Mouse (Mus musculus) CH12.LX (cell line): ENCODE measurements at regions not wholly inside any gene's neighbourhood (a gene's known extent, or its start where the extent isn't known, plus 50 kb on each side); places are given as distances from the start of the nearest gene placed in this dataset.

ENCODE experiments used
- DNase-seq: peaks from one replicate; pipeline ENCODE4 v3.0.0-alpha.2; 2013; ENCODE audit errors: extremely low read depth
- H3K27ac ChIP-seq: 2 replicates; pipeline ENCODE4 v1.5.1; 2012; ENCODE audit warnings: low read depth, mild to moderate bottlenecking, control low read depth, moderate library complexity; ENCODE audit not compliant: insufficient read depth
- H3K27me3 ChIP-seq: replicated peaks from 2 replicates; pipeline ENCODE3; 2012; ENCODE audit warnings: inconsistent platforms
- H3K36me3 ChIP-seq, 2 experiments: replicated peaks in 1 of 2; 2 replicates each; pipeline versions ENCODE3 to v1.6.1; 2012; ENCODE audit warnings: inconsistent platforms in 1 of 2, low read length in 1 of 2, mild to moderate bottlenecking in 1 of 2, mixed read lengths in 1 of 2, moderate library complexity in 1 of 2; ENCODE audit not compliant: control insufficient read depth in 1 of 2, insufficient read depth in 1 of 2
- H3K4me1 ChIP-seq, 2 experiments: 2 replicates each; pipeline ENCODE4 v1.6.1; 2012; ENCODE audit warnings: inconsistent platforms in 1 of 2, moderate library complexity in 1 of 2; ENCODE audit not compliant: insufficient read depth in 2 of 2, control insufficient read depth in 1 of 2
- H3K4me2 ChIP-seq: 2 replicates; pipeline ENCODE4 v1.6.1; 2012; ENCODE audit warnings: low read depth, mild to moderate bottlenecking, control low read depth; ENCODE audit not compliant: poor library complexity, insufficient read depth, severe bottlenecking
- H3K4me3 ChIP-seq, 3 experiments: fragments of 150-350 bp in 1 of 3; sonication (generic) in 1 of 3; replicated peaks in 1 of 3; 2 replicates each; pipeline versions ENCODE3 to v1.5.1; 2011 to 2012; ENCODE audit warnings: low read depth in 2 of 3, low read length in 2 of 3, mild to moderate bottlenecking in 2 of 3, moderate library complexity in 2 of 3, control low read depth in 1 of 3, improper control_type of control experiment in 1 of 3, inconsistent platforms in 1 of 3, mixed read lengths in 1 of 3; ENCODE audit not compliant: poor library complexity in 1 of 3
- H3K79me2 ChIP-seq: replicated peaks from 2 replicates; pipeline ENCODE4 v1.6.1; 2012; ENCODE audit warnings: mild to moderate bottlenecking, moderate library complexity; ENCODE audit not compliant: control insufficient read depth, poor library complexity, insufficient read depth, severe bottlenecking; ENCODE audit errors: extremely low read depth
- H3K9ac ChIP-seq: 2 replicates; pipeline ENCODE4 v1.6.1; 2012; ENCODE audit warnings: low read depth, mild to moderate bottlenecking, control low read depth, moderate library complexity; ENCODE audit not compliant: insufficient read depth
- H3K9me3 ChIP-seq: replicated peaks from 2 replicates; pipeline ENCODE3; 2012; ENCODE audit warnings: low read length, inconsistent platforms, mixed read lengths
- BHLHE40 ChIP-seq: IDR thresholded peaks from 2 replicates; pipeline ENCODE4 v1.6.1; 2011; ENCODE audit warnings: mild to moderate bottlenecking, low read depth, low read length, improper control_type of control experiment
- CHD2 ChIP-seq: IDR thresholded peaks from 2 replicates; pipeline ENCODE4 v1.6.1; 2011; ENCODE audit warnings: low read length, improper control_type of control experiment
- CTCF ChIP-seq, 2 experiments: IDR thresholded peaks in 1 of 2; conservative IDR thresholded peaks in 1 of 2; 2 replicates each; pipeline ENCODE4 v1.5.1; 2011 to 2012; ENCODE audit warnings: low read depth in 2 of 2, low read length in 2 of 2, improper control_type of control experiment in 1 of 2, inconsistent platforms in 1 of 2, mild to moderate bottlenecking in 1 of 2, moderate library complexity in 1 of 2
- ELF1 ChIP-seq: IDR thresholded peaks from 2 replicates; pipeline ENCODE4 v1.6.1; 2014; ENCODE audit warnings: low read depth, mild to moderate bottlenecking, inconsistent platforms, low read length, improper control_type of control experiment
- ETS1 ChIP-seq: conservative IDR thresholded peaks from 2 replicates; pipeline ENCODE4 v1.6.1; 2012; ENCODE audit warnings: low read depth, mild to moderate bottlenecking, inconsistent platforms, low read length, improper control_type of control experiment, moderate library complexity
- GABPA ChIP-seq: IDR thresholded peaks from 2 replicates; pipeline ENCODE4 v1.6.1; 2012; ENCODE audit warnings: low read depth, low read length, improper control_type of control experiment, inconsistent platforms; ENCODE audit not compliant: insufficient replicate concordance
- HCFC1 ChIP-seq: IDR thresholded peaks from 2 replicates; pipeline ENCODE4 v1.6.1; 2012; ENCODE audit warnings: low read depth, mild to moderate bottlenecking, inconsistent platforms, low read length, improper control_type of control experiment
- IRF4 ChIP-seq: IDR thresholded peaks from 2 replicates; pipeline ENCODE4 v1.6.1; 2014; ENCODE audit warnings: low read depth, mild to moderate bottlenecking, inconsistent platforms, low read length, improper control_type of control experiment
- MAFK ChIP-seq: IDR thresholded peaks from 2 replicates; pipeline ENCODE4 v1.6.1; 2011; ENCODE audit warnings: low read length, improper control_type of control experiment; ENCODE audit not compliant: insufficient replicate concordance
- MAX ChIP-seq: IDR thresholded peaks from 2 replicates; pipeline ENCODE4 v1.6.1; 2011; ENCODE audit warnings: low read length, improper control_type of control experiment
- MXI1 ChIP-seq: IDR thresholded peaks from 2 replicates; pipeline ENCODE4 v1.6.1; 2011; ENCODE audit warnings: mild to moderate bottlenecking, low read depth, low read length, improper control_type of control experiment
- NELFE ChIP-seq: IDR thresholded peaks from 2 replicates; pipeline ENCODE4 v1.6.1; 2011; ENCODE audit warnings: low read depth, low read length, improper control_type of control experiment
- PAX5 ChIP-seq: IDR thresholded peaks from 2 replicates; pipeline ENCODE4 v1.6.1; 2012; ENCODE audit warnings: low read length, inconsistent platforms, mixed read lengths
- RAD21 ChIP-seq: IDR thresholded peaks from 2 replicates; pipeline ENCODE4 v1.6.1; 2011; ENCODE audit warnings: low read depth, mild to moderate bottlenecking, low read length, improper control_type of control experiment, moderate library complexity
- TBP ChIP-seq: conservative IDR thresholded peaks from 2 replicates; pipeline ENCODE4 v1.6.1; 2011; ENCODE audit warnings: low read depth, low read length, improper control_type of control experiment
- TCF12 ChIP-seq: IDR thresholded peaks from 2 replicates; pipeline ENCODE4 v1.6.1; 2014; ENCODE audit warnings: low read depth, mild to moderate bottlenecking, inconsistent platforms, low read length, improper control_type of control experiment
- UBTF ChIP-seq: IDR thresholded peaks from 2 replicates; pipeline ENCODE4 v1.6.1; 2012; ENCODE audit warnings: low read depth, mild to moderate bottlenecking, inconsistent platforms, low read length, improper control_type of control experiment, moderate library complexity
- USF1 ChIP-seq: IDR thresholded peaks from 2 replicates; pipeline ENCODE4 v1.6.1; 2014; ENCODE audit warnings: low read depth, mild to moderate bottlenecking, inconsistent platforms, low read length, improper control_type of control experiment
- ZKSCAN1 ChIP-seq: IDR thresholded peaks from 2 replicates; pipeline ENCODE4 v1.6.1; 2012; ENCODE audit warnings: low read depth, inconsistent platforms, low read length, improper control_type of control experiment, borderline replicate concordance
- dilution Hi-C: fragments of 300-500 bp; cut with MboI; formaldehyde crosslinking; loops from 2 replicates; pipeline ENCODE4 v1.14.3; 2020; ENCODE audit warnings: low sequenced_read_pairs; ENCODE audit not compliant: extremely low pct_unique_long_range_greater_than_20kb, extremely low pct_ligation_motif_present
- in situ Hi-C: fragments of 300-500 bp; cut with MboI; formaldehyde crosslinking; loops from 3 replicates; pipeline ENCODE4 v1.14.3; 2019; ENCODE audit warnings: low sequenced_read_pairs, low pct_ligation_motif_present, low pct_unique_long_range_greater_than_20kb, mixed read lengths

DNA sequence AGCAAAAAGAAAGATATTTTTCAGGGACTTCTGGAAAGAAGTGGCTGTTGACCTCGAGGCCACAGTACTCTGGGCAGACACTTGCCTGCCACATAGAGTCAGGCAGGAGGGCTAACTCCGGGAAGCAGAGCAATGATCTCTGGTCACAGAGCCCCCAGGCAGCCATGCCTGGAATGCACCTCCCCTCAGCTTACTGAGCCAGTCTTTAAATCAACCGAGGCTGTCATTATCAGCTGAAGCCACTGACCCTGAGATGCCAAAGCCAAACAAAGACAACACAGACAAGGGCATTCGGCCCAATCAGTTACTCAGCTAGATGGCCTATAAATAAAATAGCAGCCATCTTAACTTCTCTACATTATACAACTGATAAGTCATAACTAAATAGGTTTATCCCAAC, 52.2 kb upstream of the Foxo6 start:
- H3K4me3 ChIP-seq: no peak overlapping the region
- H3K79me2 ChIP-seq: no peaks in the 10 kb centered on the region
- H3K9ac ChIP-seq: no peak overlapping the region
- DNase-seq: no peak
- no peaks in the 10 kb centered on the region for H3K9me3 ChIP-seq
- H3K4me2 ChIP-seq: no peak overlapping the region
- peaks cover 5 to 17% of the 10 kb centered on the region in 2 experiments; a peak in 3 of 4 replicates for H3K4me1 ChIP-seq
- no peaks in the 10 kb centered on the region for H3K36me3 ChIP-seq
- in situ Hi-C loops: no loop called here
- peaks cover 34% of the 10 kb centered on the region for H3K27me3 ChIP-seq
- H3K27ac ChIP-seq: no peak overlapping the region
- TF ChIP-seq RAD21 (no peak), TBP (no peak), MAFK (no peak), MXI1 (no peak), GABPA (no peak), CHD2 (no peak), PAX5 (no peak), CTCF (conservative IDR thresholded peaks at IDR 0.05 in 1 of 2, IDR thresholded peaks at IDR 0.05 in 1 of 2; ENCODE audit: low read depth in 2 of 2, low read length in 2 of 2) (no peak)
- dilution Hi-C loops: no loop called here

DNA sequence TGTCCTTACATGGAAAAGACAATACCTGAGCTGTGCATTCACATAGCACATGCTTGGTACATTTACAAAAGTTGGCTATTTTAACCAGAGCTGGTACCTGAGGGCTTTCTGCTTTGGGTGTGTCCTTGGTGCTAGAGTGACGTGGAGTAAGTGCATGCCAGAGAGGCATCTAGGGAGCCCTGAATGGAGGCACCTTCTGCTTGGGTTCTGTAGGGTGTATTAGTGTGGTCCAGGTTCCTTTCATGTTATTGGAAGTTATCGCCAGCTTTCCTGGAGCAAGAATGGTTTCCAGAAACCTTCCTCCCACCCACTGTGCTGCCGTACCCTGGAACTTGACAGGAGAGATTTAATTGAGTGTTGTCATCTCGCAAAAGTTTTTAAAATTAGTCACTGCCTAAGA, 53.5 kb upstream of the Foxo6 start:
- peaks cover 34% of the 10 kb centered on the region for H3K27me3 ChIP-seq
- no peak for TF ChIP-seq ELF1
- no peak for TF ChIP-seq USF1
- no peak for TF ChIP-seq TCF12
- TF ChIP-seq HCFC1: no peak
- TF ChIP-seq MAX: no peak
- no peak for TF ChIP-seq ZKSCAN1
- no peak for TF ChIP-seq BHLHE40
- TF ChIP-seq ETS1: no peak
- no peak for TF ChIP-seq CTCF (conservative IDR thresholded peaks at IDR 0.05 in 1 of 2, IDR thresholded peaks at IDR 0.05 in 1 of 2; ENCODE audit: low read depth in 2 of 2, low read length in 2 of 2)
- no peak for TF ChIP-seq NELFE
- no peak for TF ChIP-seq IRF4
- no peak for TF ChIP-seq MAFK
- TF ChIP-seq UBTF: no peak
- H3K27ac ChIP-seq: no peak overlapping the region
- H3K36me3 ChIP-seq: no peaks in the 10 kb centered on the region
- no peaks in the 10 kb centered on the region for H3K79me2 ChIP-seq
- H3K4me2 ChIP-seq: no peak overlapping the region
- dilution Hi-C loops (no loop called here), in situ Hi-C loops (no loop called here)
- H3K9ac ChIP-seq: no peak overlapping the region
- no peak overlapping the region for H3K4me3 ChIP-seq
- no peaks in the 10 kb centered on the region for H3K9me3 ChIP-seq
- H3K4me1 ChIP-seq: peaks cover 5 to 17% of the 10 kb centered on the region in 2 experiments; a peak in 3 of 4 replicates
- DNase-seq: no peak
